Mouse (Mus musculus) stomach, embryonic 15.5 days (tissue): ENCODE measurements around the gene Apba1. TPM values are rescaled to one million over a fixed set of nuclear protein-coding genes. Genes with fewer than 3 reads are reported as not detected.
A peak's percentile ranks its signal among the peaks of the same experiment; 100 is the strongest.

ENCODE experiments used
- ATAC-seq: fragments of 200-750 bp; cut with Nextera tagmentation; 2 replicates; pipeline ENCODE4 v1.8.0; 2017; ENCODE audit warnings: low read depth, moderate number of reproducible peaks, moderate TSS enrichment; ENCODE audit not compliant: insufficient read depth, low FRiP score
- H3K27ac ChIP-seq: fragments of 300-500 bp; sonication (generic); 2 replicates; pipeline ENCODE4 v1.5.1; 2015; ENCODE audit warnings: mild to moderate bottlenecking, inconsistent platforms
- H3K27me3 ChIP-seq: fragments of 300-500 bp; sonication (generic); replicated peaks from 2 replicates; pipeline ENCODE4 v1.6.1; 2015; ENCODE audit warnings: inconsistent platforms
- H3K36me3 ChIP-seq: fragments of 300-500 bp; sonication (generic); 2 replicates; pipeline ENCODE4 v1.6.1; 2015; ENCODE audit warnings: inconsistent platforms
- H3K4me1 ChIP-seq: fragments of 300-500 bp; sonication (generic); 2 replicates; pipeline ENCODE4 v1.6.1; 2015; ENCODE audit warnings: inconsistent platforms
- H3K4me2 ChIP-seq: fragments of 300-500 bp; sonication (generic); 2 replicates; pipeline ENCODE4 v1.6.1; 2015; ENCODE audit warnings: mild to moderate bottlenecking, inconsistent platforms
- H3K4me3 ChIP-seq: fragments of 300-500 bp; sonication (generic); replicated peaks from 2 replicates; pipeline ENCODE4 v1.5.1; 2015; ENCODE audit warnings: inconsistent platforms
- H3K9ac ChIP-seq: fragments of 300-500 bp; sonication (generic); 2 replicates; pipeline ENCODE4 v1.6.1; 2015; ENCODE audit warnings: inconsistent platforms
- H3K9me3 ChIP-seq: fragments of 300-500 bp; sonication (generic); 2 replicates; pipeline ENCODE4 v1.6.1; 2016; ENCODE audit warnings: inconsistent platforms
- WGBS: fragments of 180-500 bp; shearing (Covaris S2); methylation state at CpG from one replicate; pipeline ENCODE4 v1.1.7; 2015; 5-methylcytosine and 5-hydroxymethylcytosine counted together
- polyA plus RNA-seq: library from polyadenylated mRNA; unstranded; fragments of >200 nt; fragmentation: Nextera tagmentation; extraction: Ambion mirVana; gene quantifications from 2 replicates; pipeline ENCODE4 v1.2.1, GENCODE M21; 2015

The Apba1 gene
- polyA plus RNA-seq, result 0.55 and 0.62 TPM in 2 replicates

DNA sequence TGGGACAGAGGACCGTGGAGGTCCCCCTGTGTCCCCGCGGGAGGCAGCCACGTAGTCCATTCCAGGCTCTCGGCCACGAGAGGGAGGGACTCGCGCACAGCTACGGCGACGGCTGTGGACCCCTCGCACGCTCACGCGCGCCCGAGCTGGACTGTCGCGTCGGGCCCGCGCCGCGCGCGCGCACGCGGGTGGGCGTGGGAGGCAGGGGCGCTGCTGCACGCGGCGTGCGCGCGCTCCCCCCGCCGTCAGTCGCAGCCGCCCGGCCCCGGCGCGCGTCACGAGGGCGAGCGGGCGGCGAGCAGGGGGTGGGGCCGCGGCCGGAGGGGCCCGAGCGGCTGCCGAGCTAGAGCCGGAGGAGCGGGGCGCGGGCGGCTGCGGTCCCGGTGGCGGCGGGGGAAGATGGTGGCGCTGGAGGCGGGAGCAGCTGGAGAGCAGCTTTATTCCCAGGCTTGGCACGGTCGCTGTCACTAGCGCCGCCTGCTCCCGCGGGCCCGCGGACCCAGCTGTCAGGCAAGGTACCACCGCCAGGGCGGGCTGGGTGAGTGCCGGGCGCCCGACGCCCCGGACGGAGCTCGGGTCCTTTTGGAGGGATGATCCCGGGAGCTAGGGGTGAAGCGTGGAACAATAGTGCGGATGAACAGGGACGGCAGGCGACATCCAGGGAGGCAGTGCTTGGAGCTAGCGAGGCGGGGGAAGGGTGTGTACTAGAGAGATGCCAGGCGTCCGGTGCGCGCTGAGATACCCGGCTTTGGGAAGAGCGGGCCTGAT, at the start of gene Apba1:
Gene Apba1 (plus strand): TSS at position 334 of the 768 bp plus-strand sequence.
- under 1% methylated on average over 95 of the region's 98 CpGs for WGBS
- H3K9ac ChIP-seq, result peak within 1 kb of the TSS; percentile 80
- peak within 1 kb of the TSS; percentile 94 for H3K4me2 ChIP-seq
- peak within 1 kb of the TSS; percentile 72 for H3K4me3 ChIP-seq
- 0 out of 2 replicates have a peak, but pooled peaks cover 4% of the 10 kb centered on the region for H3K4me1 ChIP-seq
- peaks cover 11% of the 10 kb centered on the region; the same call in 1 of the 2 replicates for H3K27me3 ChIP-seq
- no peaks in the 10 kb centered on the region for H3K36me3 ChIP-seq
- H3K27ac ChIP-seq, result peak within 1 kb of the TSS; percentile 87
- peak; percentile 83 for ATAC-seq
- H3K9me3 ChIP-seq, result no peaks in the 10 kb centered on the region

DNA sequence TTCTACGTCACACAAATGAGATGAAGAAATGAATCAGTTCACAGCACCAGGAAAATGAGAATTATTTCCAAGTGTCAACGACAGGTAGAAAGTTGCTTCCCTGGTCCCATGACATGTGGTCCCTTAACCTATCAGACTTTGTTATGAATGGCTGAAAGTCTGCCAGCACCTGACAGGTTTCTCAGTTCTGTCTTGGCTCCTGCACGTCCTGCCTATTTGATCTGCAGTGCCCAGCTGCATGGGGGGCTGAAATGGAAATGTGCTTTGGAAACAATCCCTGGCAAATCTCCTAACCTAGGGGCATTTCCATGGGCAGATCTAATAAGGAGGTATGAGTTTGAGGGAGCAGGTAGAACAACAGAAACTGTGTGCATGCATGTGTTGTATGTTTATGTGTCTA, 12.2 kb upstream of the Apba1 start:
- H3K4me3 ChIP-seq, result no peak overlapping the region
- WGBS, result 77% methylated on average over 3 of the region's 3 CpGs
- no peak overlapping the region for H3K4me2 ChIP-seq
- no peak overlapping the region for H3K27ac ChIP-seq
- no peak for ATAC-seq
- H3K9ac ChIP-seq, result no peak overlapping the region
- no peaks in the 10 kb centered on the region for H3K4me1 ChIP-seq
- no peaks in the 10 kb centered on the region for H3K27me3 ChIP-seq
- no peaks in the 10 kb centered on the region for H3K9me3 ChIP-seq
- no peaks in the 10 kb centered on the region for H3K36me3 ChIP-seq

DNA sequence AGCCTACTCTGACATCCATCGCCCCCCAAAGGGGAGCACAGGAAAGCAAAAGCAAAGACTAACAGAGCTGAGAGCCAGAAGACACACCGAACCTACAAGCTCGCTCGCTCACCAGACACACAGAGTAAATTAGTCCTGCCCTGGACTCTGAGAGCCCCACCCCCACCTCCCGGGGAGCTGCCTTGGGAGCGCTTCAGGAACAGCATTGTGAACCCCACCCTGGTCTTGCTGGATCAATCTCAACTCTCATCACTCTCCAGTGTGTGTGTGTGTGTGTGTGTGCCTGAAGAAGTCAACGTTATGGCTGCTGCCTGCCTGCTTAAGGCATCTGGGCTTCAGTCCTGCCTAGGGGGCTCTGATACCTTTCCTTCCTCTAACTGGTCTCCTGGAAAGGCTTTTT, 1.7 kb upstream of the Apba1 start:
- Histone ChIP-seq H3K36me3 (no peaks in the 10 kb centered on the region), H3K27ac (no peak overlapping the region), H3K9me3 (no peaks in the 10 kb centered on the region), H3K9ac (no peak overlapping the region), H3K27me3 (peaks cover 11% of the 10 kb centered on the region; the same call in 1 of the 2 replicates), H3K4me2 (peak overlapping the region; percentile 26; the same call in 1 of the 2 replicates), H3K4me3 (no peak overlapping the region), H3K4me1 (0 out of 2 replicates have a peak, but pooled peaks cover 4% of the 10 kb centered on the region)
- ATAC-seq, result no peak
- 10% methylated on average over 7 of the region's 7 CpGs for WGBS

DNA sequence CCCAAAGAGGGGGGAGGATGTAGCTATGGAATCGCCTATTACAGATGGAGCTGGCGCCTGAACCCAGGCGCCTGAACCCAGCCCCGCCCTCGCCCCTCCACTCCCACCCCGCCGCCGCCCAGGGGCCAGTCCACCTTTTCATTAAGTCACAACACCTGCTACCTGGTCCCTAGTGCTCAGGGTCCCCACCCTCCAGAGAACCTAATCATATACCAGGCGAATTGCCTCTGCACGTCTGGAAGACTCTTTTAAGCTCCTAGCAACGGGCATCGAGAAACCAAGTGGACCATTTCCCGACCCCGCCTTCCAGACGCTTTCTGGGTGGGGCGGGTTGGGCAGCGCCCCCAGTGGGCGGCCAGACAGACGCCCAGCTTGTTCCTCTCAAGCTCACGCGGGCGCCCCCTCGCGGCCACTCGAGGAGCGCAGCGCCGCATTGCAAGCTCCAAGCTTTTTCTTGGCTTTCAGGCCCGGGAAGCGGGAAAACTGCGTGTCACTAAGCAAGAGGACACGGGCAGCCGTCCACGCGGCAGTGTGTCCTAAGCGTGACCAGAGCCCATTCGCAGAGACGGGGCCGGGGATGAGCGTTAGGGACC, 630 bp upstream of the Apba1 start:
- peak overlapping the region; percentile 80 for H3K9ac ChIP-seq
- no peaks in the 10 kb centered on the region for H3K9me3 ChIP-seq
- peak overlapping the region; percentile 87 for H3K27ac ChIP-seq
- 0 out of 2 replicates have a peak, but pooled peaks cover 4% of the 10 kb centered on the region for H3K4me1 ChIP-seq
- H3K36me3 ChIP-seq, result no peaks in the 10 kb centered on the region
- peak overlapping the region; percentile 94 for H3K4me2 ChIP-seq
- peak; percentile 79 for ATAC-seq
- H3K4me3 ChIP-seq, result peak overlapping the region; percentile 72
- WGBS, result under 1% methylated on average over 40 of the region's 40 CpGs
- peaks cover 11% of the 10 kb centered on the region; the same call in 1 of the 2 replicates for H3K27me3 ChIP-seq

DNA sequence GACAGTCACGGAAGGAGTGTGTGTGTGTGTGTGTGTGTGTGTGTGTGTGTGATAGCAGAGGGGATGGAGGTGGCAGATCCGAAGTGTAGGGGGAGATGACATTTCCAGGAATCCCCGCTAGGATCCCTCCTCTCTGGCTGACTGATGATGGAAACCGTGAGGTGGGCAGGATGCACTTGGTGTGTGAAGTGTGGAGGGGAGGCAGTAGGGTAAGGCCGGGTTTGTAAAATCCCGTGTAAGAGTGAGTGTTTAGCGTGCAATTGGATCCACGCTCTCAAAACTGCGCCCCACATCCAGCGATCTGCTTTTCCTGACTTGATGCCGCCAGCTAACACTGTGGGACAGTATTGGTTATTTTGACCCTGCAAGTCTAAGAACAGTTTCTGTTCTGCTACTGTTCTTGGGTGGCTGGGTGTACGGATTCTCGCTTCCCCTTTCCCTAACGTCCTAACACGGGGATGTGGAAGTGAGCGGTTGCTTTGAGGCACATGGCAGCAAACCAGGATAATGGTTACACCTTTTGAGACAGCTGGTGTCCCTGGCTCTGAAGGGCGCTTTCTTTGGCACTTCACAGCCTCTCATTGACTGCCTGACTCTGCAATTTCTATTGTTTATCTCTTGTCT, 747 bp downstream of the Apba1 start:
- H3K4me3 ChIP-seq, result peak overlapping the region; percentile 72
- no peak for ATAC-seq
- no peaks in the 10 kb centered on the region for H3K36me3 ChIP-seq
- peaks cover 11% of the 10 kb centered on the region; the same call in 1 of the 2 replicates for H3K27me3 ChIP-seq
- 0 out of 2 replicates have a peak, but pooled peaks cover 4% of the 10 kb centered on the region for H3K4me1 ChIP-seq
- peak overlapping the region; percentile 94 for H3K4me2 ChIP-seq
- no peak overlapping the region for H3K9ac ChIP-seq
- 3% methylated on average over 17 of the region's 17 CpGs for WGBS
- 0 out of 2 replicates have a peak overlapping the region, but pooled peaks have one; percentile 33 for H3K27ac ChIP-seq
- no peaks in the 10 kb centered on the region for H3K9me3 ChIP-seq

DNA sequence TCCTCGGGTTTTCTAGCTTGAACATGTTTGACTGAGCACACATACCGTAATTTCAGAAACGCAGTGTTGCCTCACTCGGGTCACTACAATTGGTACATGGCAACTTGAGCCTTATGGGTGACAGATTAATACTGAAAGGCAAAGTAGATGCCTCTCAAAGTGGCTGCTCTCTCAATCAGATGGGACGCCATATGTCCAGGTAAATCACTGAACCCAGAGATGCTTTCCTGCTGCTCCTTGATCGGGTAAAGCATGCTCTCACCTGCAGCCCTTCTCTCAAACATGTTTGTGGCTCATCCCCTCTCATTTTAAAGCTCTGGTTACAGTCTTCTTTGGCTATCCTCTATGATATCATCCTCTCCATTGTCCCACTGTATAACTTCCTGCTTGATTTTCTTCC, 4.7 kb downstream of the Apba1 start:
- Histone ChIP-seq H3K4me3 (no peak overlapping the region), H3K36me3 (no peaks in the 10 kb centered on the region), H3K4me1 (no peaks in the 10 kb centered on the region), H3K4me2 (no peak overlapping the region), H3K27me3 (peaks cover 11% of the 10 kb centered on the region; the same call in 1 of the 2 replicates), H3K27ac (no peak overlapping the region), H3K9ac (no peak overlapping the region), H3K9me3 (no peaks in the 10 kb centered on the region)
- 79% methylated on average over 6 of the region's 6 CpGs for WGBS
- no peak for ATAC-seq

DNA sequence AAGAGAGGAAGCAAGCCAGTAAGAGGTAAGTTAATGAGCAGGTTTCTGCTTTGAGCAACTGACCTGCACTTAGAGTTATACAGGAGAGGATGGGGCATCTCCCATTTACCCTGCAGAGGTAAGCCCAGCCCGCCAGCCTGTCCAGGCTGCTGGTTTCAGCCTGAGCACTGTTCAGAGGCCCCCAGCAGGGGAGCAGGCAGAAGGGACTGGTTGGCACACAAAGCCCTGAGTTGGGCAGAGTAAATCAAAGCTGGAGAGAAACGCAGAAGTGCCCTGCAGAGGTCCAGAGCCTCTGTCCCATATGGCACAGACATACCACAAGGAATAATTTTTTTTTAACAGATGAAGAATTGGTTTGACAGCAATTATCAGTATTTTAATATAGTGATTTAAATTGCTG, 5.4 kb downstream of the Apba1 start:
- ATAC-seq, result no peak
- Histone ChIP-seq H3K27ac (no peak overlapping the region), H3K4me2 (no peak overlapping the region), H3K4me3 (no peak overlapping the region), H3K9ac (no peak overlapping the region), H3K4me1 (no peaks in the 10 kb centered on the region), H3K27me3 (peaks cover 11% of the 10 kb centered on the region; the same call in 1 of the 2 replicates), H3K9me3 (no peaks in the 10 kb centered on the region), H3K36me3 (no peaks in the 10 kb centered on the region)
- WGBS, result 65% methylated on average over 2 of the region's 2 CpGs

DNA sequence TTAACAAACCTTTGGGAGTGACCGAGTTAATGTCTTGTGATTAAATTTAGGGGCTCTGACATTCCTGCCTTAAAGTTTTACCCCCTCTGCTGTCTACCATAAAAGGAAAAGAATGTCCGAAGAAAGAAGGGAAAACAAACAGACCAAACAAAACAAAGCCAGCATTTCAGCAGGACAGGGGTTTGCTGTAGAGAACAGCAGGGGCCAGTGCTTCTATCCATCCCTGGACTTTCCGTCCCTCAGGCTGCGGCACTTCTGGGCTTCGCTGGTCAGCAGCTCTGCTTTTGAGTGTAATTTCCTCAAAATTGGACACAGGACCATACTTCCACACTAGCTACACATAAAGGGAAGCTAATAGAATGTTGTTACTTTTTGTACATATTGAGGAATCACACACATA, 10.2 kb downstream of the Apba1 start:
- no peaks in the 10 kb centered on the region for H3K27me3 ChIP-seq
- H3K4me3 ChIP-seq, result no peak overlapping the region
- no peaks in the 10 kb centered on the region for H3K4me1 ChIP-seq
- H3K9ac ChIP-seq, result no peak overlapping the region
- H3K9me3 ChIP-seq, result no peaks in the 10 kb centered on the region
- no peak overlapping the region for H3K4me2 ChIP-seq
- H3K36me3 ChIP-seq, result no peaks in the 10 kb centered on the region
- WGBS, result 60% methylated on average over 5 of the region's 5 CpGs
- ATAC-seq, result no peak
- no peak overlapping the region for H3K27ac ChIP-seq

DNA sequence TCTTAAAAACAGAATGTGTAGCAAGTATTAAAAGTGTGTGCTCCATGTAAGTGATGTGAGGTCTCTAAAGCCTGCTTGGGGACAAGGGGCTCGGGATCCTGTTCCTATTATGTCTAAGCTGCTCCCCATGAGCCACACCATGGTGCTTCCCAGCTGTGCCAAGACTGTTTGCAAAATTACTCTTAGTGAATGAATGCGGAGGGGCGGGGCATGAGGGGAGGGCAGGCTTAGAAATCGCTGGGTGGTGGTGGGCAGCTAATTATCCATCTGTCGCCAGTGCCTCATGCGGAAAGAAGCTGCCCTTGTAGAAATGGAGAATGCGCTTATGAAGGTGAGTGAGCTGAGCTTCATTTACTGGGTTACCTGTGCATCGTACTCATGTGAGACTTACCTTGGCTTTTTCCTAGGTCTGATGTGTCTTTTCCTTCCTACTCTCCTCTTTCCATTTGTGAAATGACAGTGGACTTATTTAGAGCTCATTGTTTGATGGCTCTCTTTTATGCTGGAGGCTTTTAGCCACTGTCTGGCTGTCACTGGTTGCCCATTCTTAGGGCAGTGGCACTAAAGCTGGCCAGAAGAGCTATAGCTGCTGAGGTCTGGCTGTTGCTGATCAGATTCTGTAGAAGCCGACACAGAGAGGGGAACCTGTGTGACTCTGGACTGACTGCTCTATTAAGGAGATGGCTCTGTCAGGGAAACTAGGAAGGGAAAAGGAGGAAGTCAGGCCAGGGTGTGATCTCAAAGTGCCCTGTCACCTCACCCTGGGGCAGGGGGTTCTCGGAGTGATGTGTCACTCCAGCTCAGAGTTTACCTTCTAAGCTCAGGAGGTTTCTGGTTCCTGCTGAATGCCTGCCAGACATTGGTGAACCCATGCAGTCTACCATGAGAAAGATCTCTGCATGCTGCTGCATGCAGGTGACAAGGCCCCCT, 12.1 kb downstream of the Apba1 start:
- Histone ChIP-seq H3K4me1 (no peaks in the 10 kb centered on the region), H3K36me3 (no peaks in the 10 kb centered on the region), H3K27ac (no peak overlapping the region), H3K9ac (no peak overlapping the region), H3K9me3 (no peaks in the 10 kb centered on the region), H3K4me3 (no peak overlapping the region), H3K4me2 (no peak overlapping the region), H3K27me3 (no peaks in the 10 kb centered on the region)
- WGBS, result 74% methylated on average over 10 of the region's 10 CpGs
- ATAC-seq, result no peak

DNA sequence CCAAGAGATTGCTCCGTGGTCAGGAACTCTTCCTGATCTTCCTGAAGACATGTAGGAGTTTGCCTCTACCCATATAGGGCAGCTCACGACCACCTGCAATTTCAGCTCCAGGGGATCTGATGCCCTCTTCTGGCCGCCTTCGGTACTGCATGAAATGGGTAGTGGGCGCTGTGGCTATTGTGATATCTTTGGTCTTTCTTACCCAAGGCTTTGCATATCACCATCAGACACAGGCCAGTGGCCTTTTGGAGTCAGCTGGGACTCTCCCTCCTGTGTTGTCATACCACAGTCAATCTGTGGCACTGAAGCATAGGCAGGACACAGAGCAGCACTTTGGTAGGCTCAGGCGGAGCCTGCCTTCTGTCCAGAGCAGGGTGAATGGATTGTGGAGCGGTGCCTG, 13.3 kb downstream of the Apba1 start:
- H3K4me2 ChIP-seq, result no peak overlapping the region
- no peaks in the 10 kb centered on the region for H3K36me3 ChIP-seq
- no peak for ATAC-seq
- no peaks in the 10 kb centered on the region for H3K27me3 ChIP-seq
- H3K27ac ChIP-seq, result no peak overlapping the region
- no peaks in the 10 kb centered on the region for H3K4me1 ChIP-seq
- H3K4me3 ChIP-seq, result no peak overlapping the region
- no peaks in the 10 kb centered on the region for H3K9me3 ChIP-seq
- WGBS, result 63% methylated on average over 7 of the region's 7 CpGs
- H3K9ac ChIP-seq, result no peak overlapping the region

DNA sequence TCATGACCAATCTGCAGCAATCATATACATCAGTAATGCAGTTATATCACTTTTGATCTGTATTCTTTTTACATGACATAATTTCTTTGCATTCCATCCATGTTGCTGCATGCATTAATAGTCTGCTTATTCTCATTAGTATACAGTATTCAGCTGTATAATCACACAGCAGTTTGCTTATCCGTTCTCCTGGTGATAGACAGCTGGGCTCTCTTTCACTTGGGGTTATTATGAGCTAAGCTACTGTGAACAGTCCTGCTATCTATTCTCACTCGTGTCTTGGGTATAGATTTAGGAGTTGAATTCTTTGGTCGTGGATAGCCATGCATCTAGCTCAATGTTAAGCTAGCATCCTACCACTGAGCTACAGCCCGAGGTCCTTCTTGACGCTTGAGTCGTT, 16.7 kb downstream of the Apba1 start:
- H3K4me3 ChIP-seq, result no peak overlapping the region
- H3K36me3 ChIP-seq, result no peaks in the 10 kb centered on the region
- WGBS, result 80% methylated on average over 6 of the region's 6 CpGs
- H3K27ac ChIP-seq, result no peak overlapping the region
- no peak for ATAC-seq
- H3K9me3 ChIP-seq, result no peaks in the 10 kb centered on the region
- no peak overlapping the region for H3K4me2 ChIP-seq
- H3K9ac ChIP-seq, result no peak overlapping the region
- no peaks in the 10 kb centered on the region for H3K27me3 ChIP-seq
- H3K4me1 ChIP-seq, result no peaks in the 10 kb centered on the region
